Mouse (Mus musculus) lung, postnatal 0 days (tissue): ENCODE results near the gene Pdia6.

Experiments
- CTCF ChIP-seq: IDR thresholded peaks from 2 replicates; pipeline ENCODE4 v1.5.1; 2016; ENCODE audit warnings: antibody characterized with exemption, mild to moderate bottlenecking
- EP300 ChIP-seq: IDR thresholded peaks from 2 replicates; pipeline ENCODE4 v1.6.1; 2016; ENCODE audit warnings: antibody characterized with exemption, mild to moderate bottlenecking, control low read depth

- TF ChIP-seq CTCF (no peak), EP300 (no peak)
These were observed 5.3 kb upstream of the Pdia6 start for GRCm38 (mm10) chr12:17261005-17261404.
